Mouse (Mus musculus) heart, postnatal 4 days (tissue): Measurements from ENCODE around the gene Hoxc13. TPM values are rescaled to one million over a fixed set of nuclear protein-coding genes. Genes with fewer than 3 reads are reported as not detected.
A peak's percentile ranks its signal among the peaks of the same experiment; 100 is the strongest.

ENCODE experiments used
- DNase-seq: peaks from one replicate; pipeline ENCODE4 v3.0.0; 2021
- microRNA-seq, 2 experiments: library from miRNA; unstranded; fragments of <30 nt; microRNA quantifications; one replicate each; pipeline ENCODE4 v1.2.0; 2021 to 2022
- total RNA-seq, 2 experiments: library from RNA; stranded (reverse); gene quantifications; 2 replicates each; pipeline ENCODE4 v1.2.3; 2021

The Hoxc13 gene
- total RNA-seq, 2 experiments from 2014 or later: not detected

DNA sequence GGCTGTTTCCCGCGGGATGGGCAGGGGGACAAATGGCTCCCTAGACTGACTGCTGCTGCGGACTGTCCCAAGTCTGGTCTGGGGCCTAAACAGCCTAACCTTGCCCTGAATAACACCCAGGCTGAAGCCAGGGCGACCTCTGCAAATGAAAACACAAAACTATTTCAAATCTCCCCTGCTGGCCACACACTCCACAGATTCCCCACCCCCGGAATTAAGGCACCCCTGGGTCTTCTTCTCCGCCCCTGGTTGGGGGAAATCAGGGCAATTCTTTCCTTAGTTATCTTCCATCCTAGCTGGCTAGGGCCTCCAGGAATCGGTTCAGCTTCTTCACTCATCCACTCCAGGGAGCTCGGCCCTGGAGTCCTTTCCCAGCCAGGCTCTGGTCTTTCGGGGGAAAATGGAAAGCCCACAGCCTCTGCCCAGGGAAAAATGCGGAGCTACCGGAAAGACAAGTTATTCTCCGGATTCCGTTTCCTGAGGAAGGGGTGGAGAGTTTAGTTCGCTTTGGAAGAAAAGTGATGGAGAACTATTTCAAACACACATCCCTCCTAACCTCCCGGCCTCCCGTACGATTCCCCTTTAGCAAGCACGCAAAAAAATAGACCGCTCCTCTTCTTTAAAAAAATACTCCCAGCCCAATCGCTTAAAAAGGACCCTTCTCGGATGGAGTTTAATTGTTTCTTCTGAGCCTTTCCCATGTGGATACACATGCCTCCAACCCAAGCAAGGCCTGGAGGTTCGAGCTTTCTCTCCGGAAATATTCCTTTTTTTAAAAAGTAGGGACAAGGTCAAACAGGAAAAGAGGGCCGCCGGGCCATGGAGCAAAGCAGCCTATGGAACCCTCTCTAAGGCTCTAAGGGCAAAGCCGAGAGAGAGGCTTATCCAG, 44.3 kb downstream of the Hoxc13 start:
- no peak for DNase-seq

DNA sequence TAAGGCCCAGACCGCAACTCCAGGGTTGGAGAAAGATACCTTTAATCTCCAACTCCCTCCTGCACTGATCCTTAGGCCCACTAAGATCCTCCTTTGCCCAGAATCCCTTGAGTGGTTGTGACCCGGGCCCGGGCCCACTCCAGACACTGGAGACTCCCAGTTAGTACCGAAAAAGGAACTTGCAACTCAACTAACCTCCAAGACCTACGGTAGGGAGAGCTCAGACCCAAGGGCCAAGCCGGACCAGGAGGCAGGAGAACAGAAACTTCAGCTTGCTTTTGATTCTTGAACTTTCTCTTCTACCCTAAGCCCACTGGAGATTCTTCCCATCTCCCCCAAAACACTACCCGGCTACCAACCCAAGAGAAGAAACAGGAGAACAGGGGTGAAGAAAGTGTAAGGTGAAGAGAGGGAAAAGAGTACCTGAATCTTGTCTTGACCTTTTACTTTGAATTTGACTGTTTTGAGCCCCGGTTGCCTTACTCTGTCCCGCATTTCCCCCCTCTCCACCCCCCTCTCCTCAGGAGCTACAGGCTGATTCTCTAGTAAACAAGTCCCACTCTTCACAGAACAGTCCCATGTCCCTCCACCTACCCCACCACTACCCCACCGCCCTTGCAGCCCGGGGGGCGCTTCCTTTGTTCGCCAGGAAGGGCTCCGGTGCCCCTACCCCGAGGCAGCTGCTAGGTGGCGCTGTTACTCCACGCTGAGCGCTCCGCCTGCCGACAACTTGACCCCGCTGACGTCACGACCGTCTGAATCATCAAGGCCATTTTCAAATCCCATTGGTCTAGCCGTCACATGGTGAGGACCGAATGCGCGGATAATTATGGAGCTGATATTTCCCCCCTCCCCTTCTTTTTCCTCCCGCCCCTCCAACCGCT, 45.2 kb downstream of the Hoxc13 start:
- peak; percentile 81 for DNase-seq

DNA sequence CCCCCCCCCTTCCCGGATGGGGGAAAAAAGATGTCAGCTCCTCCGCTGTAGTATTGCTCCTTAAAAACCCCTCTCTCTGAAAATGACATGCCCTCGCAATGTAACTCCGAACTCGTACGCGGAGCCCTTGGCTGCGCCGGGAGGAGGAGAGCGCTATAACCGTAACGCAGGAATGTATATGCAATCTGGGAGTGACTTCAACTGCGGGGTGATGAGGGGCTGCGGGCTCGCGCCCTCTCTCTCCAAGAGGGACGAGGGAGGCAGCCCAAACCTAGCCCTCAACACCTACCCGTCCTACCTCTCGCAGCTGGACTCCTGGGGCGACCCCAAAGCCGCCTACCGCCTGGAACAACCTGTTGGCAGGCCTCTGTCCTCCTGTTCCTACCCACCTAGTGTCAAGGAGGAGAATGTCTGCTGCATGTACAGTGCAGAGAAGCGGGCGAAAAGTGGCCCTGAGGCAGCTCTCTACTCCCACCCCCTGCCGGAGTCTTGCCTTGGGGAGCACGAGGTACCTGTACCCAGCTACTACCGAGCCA, 45.9 kb downstream of the Hoxc13 start, which contains the start of gene Hoxc10:
Gene Hoxc10 (plus strand): TSS at position 21 of the 536 bp plus-strand sequence.
- DNase-seq: no peak

DNA sequence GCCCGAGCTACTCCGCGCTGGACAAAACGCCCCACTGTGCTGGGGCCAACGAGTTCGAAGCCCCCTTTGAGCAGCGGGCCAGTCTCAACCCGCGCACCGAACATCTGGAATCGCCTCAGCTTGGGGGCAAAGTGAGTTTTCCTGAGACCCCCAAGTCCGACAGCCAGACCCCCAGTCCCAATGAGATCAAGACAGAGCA, 46.3 kb downstream of the Hoxc13 start, which contains the start of gene Hoxc5:
Gene Hoxc5 (plus strand): TSS at position 132 of the 199 bp plus-strand sequence.
- DNase-seq: no peak

DNA sequence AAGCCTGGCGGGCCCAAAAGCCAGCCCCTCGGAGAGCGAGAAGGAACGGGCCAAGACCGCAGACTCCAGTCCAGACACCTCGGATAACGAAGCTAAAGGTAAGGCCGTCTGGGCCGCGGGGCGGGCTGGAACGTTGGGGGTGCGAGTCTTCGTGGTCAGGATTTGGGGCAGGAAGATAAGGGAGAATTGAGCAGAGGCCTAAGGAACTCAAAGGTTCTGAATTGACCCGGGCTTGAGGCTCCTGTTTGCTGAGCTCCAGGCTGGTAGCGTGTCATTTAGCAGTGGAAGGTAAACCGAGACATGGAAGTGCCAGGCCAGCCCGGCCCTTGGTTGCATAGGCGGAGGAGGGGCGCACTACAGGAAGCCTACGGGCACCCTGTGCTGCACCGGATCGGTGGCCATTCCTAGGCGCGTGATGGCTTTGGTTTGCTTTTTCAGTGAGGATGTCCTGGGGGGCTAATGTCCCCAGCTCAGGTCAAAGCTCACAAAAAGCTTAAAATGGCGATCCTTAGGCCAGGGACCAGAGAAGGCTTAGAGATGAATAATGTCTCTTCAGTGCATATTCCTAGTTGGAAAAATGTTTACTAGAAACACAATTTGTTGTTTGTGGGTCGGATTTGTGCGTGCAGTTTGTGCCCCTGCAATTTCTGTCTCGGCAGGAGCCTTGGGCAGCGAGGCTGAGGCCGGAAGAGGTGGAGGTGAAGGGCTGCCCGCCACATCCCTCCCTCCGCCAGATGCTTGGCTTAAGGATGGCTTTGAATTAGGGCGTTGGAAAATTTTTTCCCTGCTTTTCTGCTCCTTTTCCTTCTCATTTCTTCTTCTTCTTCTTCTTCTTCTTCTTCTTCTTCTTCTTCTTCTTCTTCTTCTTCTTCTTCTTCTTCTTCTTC, 46.9 kb downstream of the Hoxc13 start:
- DNase-seq: no peak

DNA sequence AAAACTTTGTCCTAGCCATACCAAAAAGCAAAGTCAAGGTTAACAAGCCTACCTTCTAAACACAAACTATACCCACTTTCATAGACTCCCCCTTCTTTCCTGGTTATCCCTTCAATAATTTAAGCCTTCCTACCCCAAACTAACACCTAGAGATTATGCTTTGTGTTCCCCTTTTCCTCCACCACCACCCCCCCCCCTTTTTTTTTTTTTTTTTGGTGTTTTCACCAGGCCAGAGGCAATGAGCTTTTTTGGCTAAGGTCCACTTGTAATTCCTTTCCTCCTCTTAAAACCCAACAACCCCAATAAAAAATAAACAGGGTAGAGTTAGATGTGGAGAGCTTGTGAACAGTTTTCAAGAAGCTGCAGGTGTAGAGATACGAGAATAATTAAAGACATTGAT, 48.4 kb downstream of the Hoxc13 start:
- no peak for DNase-seq

DNA sequence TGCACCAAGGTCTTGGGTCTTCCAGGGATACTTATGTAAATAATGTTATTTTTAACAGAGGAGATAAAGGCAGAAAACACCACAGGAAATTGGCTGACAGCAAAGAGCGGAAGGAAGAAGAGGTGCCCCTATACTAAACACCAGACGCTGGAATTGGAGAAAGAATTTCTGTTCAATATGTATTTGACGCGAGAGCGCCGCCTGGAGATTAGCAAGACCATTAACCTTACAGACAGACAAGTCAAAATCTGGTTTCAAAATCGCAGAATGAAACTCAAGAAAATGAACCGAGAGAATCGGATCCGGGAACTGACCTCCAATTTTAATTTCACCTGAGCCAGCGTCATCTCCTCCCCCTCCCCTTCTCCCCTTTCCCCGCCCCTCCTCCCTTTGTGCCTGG, 49.8 kb downstream of the Hoxc13 start:
- no peak for DNase-seq

DNA sequence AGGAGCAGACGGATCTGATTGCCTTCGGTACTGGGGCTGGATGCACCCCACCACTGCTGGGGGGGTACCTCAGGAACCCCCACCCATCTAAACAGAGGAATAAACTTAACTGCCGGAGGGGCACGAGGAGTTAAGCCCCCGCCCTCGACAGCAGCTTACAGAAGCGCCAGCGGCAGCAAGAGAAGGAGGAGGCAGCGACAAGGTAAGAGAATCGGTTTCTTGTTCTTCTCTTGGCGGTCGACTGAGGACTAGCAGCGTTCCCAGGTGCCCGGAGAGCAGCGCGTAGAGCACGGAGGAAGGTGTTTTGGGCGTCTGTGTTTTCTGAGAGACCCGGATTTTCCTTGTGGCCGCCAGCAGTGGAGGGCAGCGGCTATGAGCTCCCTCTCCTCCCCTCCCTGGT, 51.4 kb downstream of the Hoxc13 start:
- no peak for DNase-seq

DNA sequence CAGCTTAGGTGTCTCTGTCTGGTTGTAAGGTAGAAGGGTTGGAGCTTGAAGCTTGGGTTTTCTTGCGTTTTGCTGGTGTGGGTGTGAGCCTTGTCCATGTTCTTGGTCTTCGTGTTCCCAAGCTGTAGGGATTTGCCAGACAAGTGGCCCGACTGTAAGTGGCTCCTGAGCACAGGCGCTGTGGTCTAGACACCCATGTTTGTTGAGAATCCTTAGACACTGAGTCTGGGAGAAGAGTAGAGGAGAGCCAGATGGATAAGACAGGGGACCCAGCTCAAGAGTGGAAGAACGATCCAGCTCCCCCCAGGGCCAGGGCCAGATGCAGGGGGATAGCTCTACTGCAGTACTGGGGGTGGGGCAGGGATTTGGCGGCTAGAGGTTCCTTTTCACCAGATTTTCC, 51.9 kb downstream of the Hoxc13 start:
- no peak for DNase-seq

DNA sequence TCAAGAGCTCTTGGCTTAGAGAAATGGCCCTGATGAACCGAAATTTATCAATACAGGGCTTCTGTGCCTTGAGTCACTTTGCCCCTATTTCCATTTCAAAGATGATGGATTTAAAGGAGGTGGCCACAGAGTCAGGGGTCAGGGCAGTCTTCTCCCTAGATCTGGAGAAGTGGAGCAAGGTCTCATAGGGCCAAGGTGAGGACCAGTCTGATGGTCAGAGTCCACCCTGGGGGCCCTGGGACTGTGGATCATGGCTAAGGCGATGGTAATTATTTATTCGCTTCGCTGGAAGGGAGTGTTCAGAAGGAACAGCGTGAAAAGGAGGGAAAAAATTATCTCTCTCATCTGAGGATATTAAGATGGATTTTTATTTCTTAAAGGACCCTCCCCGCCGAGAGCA, 54.1 kb downstream of the Hoxc13 start:
- DNase-seq: no peak

DNA sequence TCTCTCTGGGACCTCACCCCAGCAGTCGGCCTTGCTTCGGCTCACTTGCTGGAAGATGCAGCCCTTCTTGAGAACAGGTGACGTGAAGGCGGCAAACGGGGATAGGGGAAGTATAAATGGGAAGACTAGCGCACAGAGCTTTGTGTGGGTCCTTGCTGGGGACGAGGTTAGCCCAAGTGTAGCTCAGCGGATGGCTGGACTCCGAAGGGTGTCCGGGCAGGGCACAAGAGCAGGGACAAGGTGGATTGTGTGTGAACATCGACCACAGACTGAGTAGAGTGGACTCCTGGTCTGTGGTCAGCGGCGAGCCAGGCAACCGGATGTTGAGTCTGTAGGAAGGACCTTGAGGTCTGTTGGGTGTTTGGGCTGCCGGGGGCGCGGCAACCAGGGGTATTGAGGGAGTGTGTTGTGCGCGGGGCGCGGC, 54.8 kb downstream of the Hoxc13 start:
- no peak for DNase-seq

DNA sequence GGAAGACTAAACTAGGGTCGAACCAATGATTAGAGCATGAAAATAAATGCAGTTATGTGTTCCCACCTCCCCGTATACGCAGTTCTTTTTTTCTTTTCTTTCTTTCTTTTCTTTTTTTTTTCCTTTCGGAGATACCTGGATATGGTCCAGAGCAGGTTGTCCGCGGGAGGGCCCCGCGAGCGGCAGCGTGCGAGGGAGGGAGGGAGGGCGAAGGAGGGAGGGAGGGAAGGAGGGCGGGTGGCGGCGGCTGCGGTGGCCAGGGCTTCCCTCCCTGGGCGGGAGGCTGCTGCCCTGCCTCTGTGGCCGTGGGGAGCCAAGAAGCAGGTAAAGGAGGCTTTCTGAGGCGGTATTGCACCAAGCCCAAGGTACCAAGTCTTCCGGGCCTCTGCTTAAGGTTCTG, 55.3 kb downstream of the Hoxc13 start, which contains the start of gene Hoxc9:
Gene Hoxc9 (plus strand): TSS at position 269 of the 400 bp plus-strand sequence.
- no peak for DNase-seq

DNA sequence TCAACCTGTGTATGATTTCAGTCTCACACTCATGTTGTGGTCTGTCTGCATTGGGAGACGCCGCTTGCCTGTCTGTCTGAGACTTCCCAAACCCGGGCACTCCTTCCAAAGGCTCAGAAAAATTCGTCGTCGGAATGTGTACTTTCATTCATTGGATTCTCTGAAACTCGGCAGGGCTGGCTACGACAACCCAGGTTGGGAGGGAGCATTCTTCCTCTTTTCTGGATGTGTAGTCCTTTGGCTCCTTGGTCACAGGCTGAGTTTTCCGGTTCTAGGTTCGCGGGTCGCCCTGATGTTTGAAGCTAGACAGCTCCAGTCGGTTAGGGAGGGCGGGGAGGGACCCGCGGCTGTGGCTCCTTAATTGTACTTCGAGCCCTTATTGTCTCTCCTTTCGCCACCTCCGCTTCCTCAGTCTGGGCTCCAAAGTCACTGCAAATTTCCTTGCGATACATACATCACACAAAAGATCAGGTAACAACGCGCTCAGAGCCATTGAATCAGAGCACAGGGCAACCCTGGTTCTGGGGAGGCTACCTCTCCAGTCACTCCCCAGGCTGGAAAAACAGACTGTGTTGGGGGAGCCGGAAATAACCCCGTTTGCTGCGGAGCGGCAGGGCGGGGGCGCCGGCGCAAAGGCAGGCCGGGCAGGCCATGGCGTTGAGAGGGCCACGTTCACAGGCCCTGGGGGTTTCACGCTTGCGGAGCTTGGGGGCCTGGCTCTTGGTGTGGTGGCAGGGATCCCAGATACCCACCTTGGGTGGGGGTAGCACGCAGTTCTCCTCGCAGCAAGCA, 55.9 kb downstream of the Hoxc13 start:
- DNase-seq: no peak

DNA sequence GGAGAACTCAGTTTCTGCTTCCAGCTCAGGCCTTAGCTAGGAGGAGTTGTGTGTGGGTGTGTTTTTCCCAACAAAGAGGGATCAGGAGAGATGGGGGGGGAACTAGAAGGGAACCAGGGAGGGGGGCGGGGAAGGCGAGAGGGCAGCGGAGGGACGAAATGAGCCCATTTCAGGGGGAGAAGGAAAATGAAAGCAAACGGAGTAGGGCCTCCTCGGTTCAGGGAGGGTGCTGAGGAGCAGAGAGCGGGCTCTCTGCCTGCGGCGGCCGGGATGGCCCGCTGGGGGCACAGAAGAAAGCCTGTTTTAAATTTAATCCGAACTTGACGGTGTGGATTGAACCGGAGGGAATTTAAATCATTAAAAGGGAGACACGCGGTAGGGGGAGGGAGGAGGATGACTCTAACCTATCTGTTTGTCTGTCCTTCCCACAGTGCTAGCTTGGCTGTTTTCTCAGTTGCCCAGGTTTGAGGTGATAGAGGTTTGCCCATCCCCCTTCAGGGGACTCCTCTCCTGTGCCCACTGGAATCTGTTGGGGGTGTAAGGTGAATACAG, 56.6 kb downstream of the Hoxc13 start:
- no peak for DNase-seq

Small RNAs within 50 kb of the gene (microRNA-seq; reads per million reads assigned to microRNA genes)
- gene Mir196a-2: 0.35 to 2.2 reads per million in 2 experiments

Other genes starting within 250 kb of the Hoxc13 start
- 10 to 100 TPM; 34.9 to 35.2 TPM for gene Atp5g2, start 248.8 kb upstream of the Hoxc13 start, total RNA-seq
- gene Calcoco1, start 198.9 kb upstream of the Hoxc13 start, total RNA-seq: 10 to 100 TPM; 65.6 to 71.0 TPM
- gene Hoxc12, start 15.7 kb downstream of the Hoxc13 start, total RNA-seq: not detected
- gene Hoxc11, start 33.3 kb downstream of the Hoxc13 start, total RNA-seq: not detected
- gene Hoxc10, start 45.7 kb downstream of the Hoxc13 start, total RNA-seq: not detected
- gene Hoxc5, start 46.3 kb downstream of the Hoxc13 start, total RNA-seq: not detected
- not detected for gene Hoxc9, start 55.3 kb downstream of the Hoxc13 start, total RNA-seq
- not detected for gene Hoxc8, start 69.5 kb downstream of the Hoxc13 start, total RNA-seq
- under 1 TPM in 1 of 2 experiments, not detected in 1; 0.16 TPM for gene Hoxc6, start 77.2 kb downstream of the Hoxc13 start, total RNA-seq
- under 1 TPM in 1 of 2 experiments, not detected in 1; 0.14 TPM for gene Hoxc4, start 97.8 kb downstream of the Hoxc13 start, total RNA-seq
- 10 to 100 TPM; 12.7 to 14.1 TPM for gene Smug1, start 246.0 kb downstream of the Hoxc13 start, total RNA-seq